Mouse (Mus musculus): ENCODE results near the gene Swap70.

DNA sequence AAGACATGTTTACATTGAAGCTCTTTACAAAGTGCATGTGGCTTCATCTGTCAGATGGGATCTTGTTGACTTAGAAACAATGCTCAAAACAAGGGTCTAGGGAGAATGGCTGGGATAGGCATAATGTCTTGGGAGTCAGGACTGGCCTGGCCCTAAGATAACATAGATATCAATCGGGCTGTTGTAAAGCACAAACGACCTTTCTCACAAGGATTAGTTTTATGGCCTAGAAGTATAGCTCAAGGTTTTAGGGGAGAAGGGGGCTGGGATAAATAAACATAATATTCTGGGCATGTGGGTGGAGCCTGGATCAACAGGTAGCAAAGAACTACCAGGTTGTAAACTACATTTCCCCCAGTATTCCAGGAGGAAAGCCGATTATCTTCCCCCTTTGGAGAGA, 10.5 kb upstream of the Swap70 start:
- TF ChIP-seq CTCF (IDR thresholded peaks at IDR 0.05; ENCODE audit: low read depth) (no peak), EP300 (optimal IDR thresholded peaks at IDR 0.05) (no peak)

All from stomach, postnatal 0 days (tissue).